Mouse (Mus musculus): ENCODE results near the gene Nin. TPM values are rescaled to one million over a fixed set of nuclear protein-coding genes. Genes with fewer than 3 reads are reported as not detected.

The Nin gene
- total and polyA plus RNA-seq, 2 experiments from 2014 or later = 7.9 to 25.8 TPM

DNA sequence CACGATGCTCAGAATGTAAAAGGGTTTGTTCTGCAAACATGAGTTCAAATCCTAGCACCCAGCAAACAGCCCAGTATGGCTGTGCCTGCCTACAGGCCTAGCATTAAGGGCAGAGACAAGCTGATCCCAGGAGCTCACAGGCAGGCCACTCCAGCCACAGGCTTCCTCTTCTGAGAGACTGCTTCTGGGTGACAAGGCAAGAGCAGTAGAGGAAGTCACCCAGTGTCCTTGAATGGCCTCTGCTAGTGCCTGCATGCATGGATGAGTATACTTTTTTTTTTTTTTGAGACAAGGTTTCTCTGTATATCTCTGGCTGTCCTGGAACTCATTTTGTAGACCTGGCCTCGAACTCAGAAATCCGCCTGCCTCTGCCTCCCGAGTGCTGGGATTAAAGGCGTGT lies 27.0 kb upstream of the Nin start:
- H3K4me1 ChIP-seq (ENCODE audit: insufficient read depth, low read length) = no peaks in the 10 kb centered on the region; the same call in 1 of the 2 replicates
- 92% methylated on average over 5 of the region's 5 CpGs for WGBS
- H3K9me3 ChIP-seq (ENCODE audit: low read length) = no peaks in the 10 kb centered on the region
- no peak overlapping the region for H3K27ac ChIP-seq (ENCODE audit: low read depth, low read length)
- no peaks in the 10 kb centered on the region for H3K27me3 ChIP-seq (ENCODE audit: insufficient read depth, low read length)
- H3K4me2 ChIP-seq (ENCODE audit: low read depth, low read length, poor library complexity, severe bottlenecking) = no peak overlapping the region
- H3K36me3 ChIP-seq (ENCODE audit: insufficient read depth, low read length) = no peaks in the 10 kb centered on the region
- no peak overlapping the region for H3K9ac ChIP-seq (replicated peaks; ENCODE audit: low read length, poor library complexity, severe bottlenecking)
- TF ChIP-seq CTCF (IDR thresholded peaks at IDR 0.05) = no peak
- DNase-seq (ENCODE audit: low spot score) (no peak), ATAC-seq (ENCODE audit: low FRiP score) (no peak)
- no peak overlapping the region for H3K4me3 ChIP-seq (ENCODE audit: low read depth, low read length)

DNA sequence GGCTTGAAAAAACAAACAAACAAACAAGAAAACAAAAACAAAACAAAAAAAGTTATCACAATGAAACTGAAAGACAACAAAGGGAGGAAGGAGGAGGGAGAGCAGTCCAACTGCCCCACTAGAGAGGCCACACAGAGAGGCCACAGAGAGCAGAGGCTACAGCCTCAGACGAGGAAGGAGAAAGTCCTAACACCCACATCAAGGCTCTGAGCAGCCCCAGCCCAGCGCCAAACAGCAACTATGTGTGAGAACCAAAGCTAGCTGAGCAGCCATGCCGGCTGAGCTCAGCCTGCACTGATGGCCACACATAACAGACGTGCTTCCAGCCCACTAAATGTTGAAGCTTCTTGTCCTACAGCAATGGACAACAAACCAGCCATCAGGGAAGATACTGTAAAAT lies 26.4 kb upstream of the Nin start:
- Histone ChIP-seq H3K27ac (ENCODE audit: low read depth, low read length) (no peak overlapping the region), H3K9ac (replicated peaks; ENCODE audit: low read length, poor library complexity, severe bottlenecking) (no peak overlapping the region), H3K4me1 (ENCODE audit: insufficient read depth, low read length) (no peaks in the 10 kb centered on the region; the same call in 1 of the 2 replicates), H3K4me3 (ENCODE audit: low read depth, low read length) (no peak overlapping the region), H3K9me3 (ENCODE audit: low read length) (no peaks in the 10 kb centered on the region), H3K4me2 (ENCODE audit: low read depth, low read length, poor library complexity, severe bottlenecking) (no peak overlapping the region), H3K36me3 (ENCODE audit: insufficient read depth, low read length) (no peaks in the 10 kb centered on the region), H3K27me3 (ENCODE audit: insufficient read depth, low read length) (no peaks in the 10 kb centered on the region)
- 74% methylated on average over 4 of the region's 4 CpGs for WGBS
- no peak for TF ChIP-seq CTCF (IDR thresholded peaks at IDR 0.05)
- ATAC-seq (ENCODE audit: low FRiP score) (no peak), DNase-seq (ENCODE audit: low spot score) (no peak)

DNA sequence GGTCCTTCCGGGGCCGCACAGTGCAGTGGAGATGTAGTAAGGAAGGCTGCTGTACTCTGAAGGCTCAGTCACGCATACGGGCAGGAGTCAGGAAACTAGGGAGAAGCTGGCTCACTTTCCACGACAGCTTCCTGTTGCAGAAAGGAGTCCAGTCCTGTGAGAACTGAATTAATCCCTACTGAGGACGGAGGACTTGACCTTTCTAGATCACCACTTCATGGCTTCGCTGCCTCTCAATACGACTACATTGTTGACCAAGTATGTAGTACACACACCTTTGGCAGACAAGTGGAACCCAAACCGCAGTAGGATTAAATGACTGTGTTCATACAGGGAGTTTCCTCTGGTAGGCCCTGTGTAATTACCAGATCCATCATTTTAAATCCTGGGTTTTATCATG lies 24.1 kb upstream of the Nin start:
- DNase-seq (ENCODE audit: low spot score) = no peak
- Histone ChIP-seq H3K4me2 (ENCODE audit: low read depth, low read length, poor library complexity, severe bottlenecking) (no peak overlapping the region), H3K36me3 (ENCODE audit: insufficient read depth, low read length) (no peaks in the 10 kb centered on the region), H3K9ac (replicated peaks; ENCODE audit: low read length, poor library complexity, severe bottlenecking) (no peak overlapping the region), H3K4me1 (ENCODE audit: insufficient read depth, low read length) (no peaks in the 10 kb centered on the region; the same call in 1 of the 2 replicates), H3K27ac (ENCODE audit: low read depth, low read length) (no peak overlapping the region), H3K9me3 (ENCODE audit: low read length) (no peaks in the 10 kb centered on the region), H3K4me3 (ENCODE audit: low read depth, low read length) (no peak overlapping the region), H3K27me3 (ENCODE audit: insufficient read depth, low read length) (no peaks in the 10 kb centered on the region)
- WGBS = 77% methylated on average over 9 of the region's 9 CpGs
- no peak for ATAC-seq (ENCODE audit: low FRiP score)
- TF ChIP-seq CTCF (IDR thresholded peaks at IDR 0.05) = no peak

DNA sequence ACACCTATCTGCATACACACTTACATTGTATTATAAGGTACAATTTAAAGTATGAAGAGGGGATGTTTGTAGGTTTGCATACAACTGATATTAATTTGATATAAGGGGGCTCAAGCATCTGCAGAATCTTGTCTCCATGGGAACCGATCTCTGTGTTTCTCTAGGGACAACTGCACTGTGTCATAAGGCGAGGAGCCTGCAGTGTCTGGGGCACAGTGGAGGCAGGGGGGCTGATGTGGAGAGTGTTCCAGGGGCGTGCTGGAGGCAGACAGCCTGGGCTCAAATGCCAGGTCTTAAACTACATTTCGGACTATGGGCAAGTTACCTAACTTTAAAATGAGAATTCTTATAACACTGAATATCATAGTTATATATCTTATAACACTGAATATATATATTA lies 23.6 kb upstream of the Nin start:
- WGBS = 58% methylated on average over 4 of the region's 4 CpGs
- H3K36me3 ChIP-seq (ENCODE audit: insufficient read depth, low read length) = no peaks in the 10 kb centered on the region
- H3K27me3 ChIP-seq (ENCODE audit: insufficient read depth, low read length) = no peaks in the 10 kb centered on the region
- no peak for ATAC-seq (ENCODE audit: low FRiP score)
- H3K9me3 ChIP-seq (ENCODE audit: low read length) = no peaks in the 10 kb centered on the region
- H3K9ac ChIP-seq (replicated peaks; ENCODE audit: low read length, poor library complexity, severe bottlenecking) = no peak overlapping the region
- no peak overlapping the region for H3K27ac ChIP-seq (ENCODE audit: low read depth, low read length)
- H3K4me3 ChIP-seq (ENCODE audit: low read depth, low read length) = no peak overlapping the region
- no peaks in the 10 kb centered on the region; the same call in 1 of the 2 replicates for H3K4me1 ChIP-seq (ENCODE audit: insufficient read depth, low read length)
- no peak for DNase-seq (ENCODE audit: low spot score)
- no peak overlapping the region for H3K4me2 ChIP-seq (ENCODE audit: low read depth, low read length, poor library complexity, severe bottlenecking)
- TF ChIP-seq CTCF (IDR thresholded peaks at IDR 0.05) = no peak

DNA sequence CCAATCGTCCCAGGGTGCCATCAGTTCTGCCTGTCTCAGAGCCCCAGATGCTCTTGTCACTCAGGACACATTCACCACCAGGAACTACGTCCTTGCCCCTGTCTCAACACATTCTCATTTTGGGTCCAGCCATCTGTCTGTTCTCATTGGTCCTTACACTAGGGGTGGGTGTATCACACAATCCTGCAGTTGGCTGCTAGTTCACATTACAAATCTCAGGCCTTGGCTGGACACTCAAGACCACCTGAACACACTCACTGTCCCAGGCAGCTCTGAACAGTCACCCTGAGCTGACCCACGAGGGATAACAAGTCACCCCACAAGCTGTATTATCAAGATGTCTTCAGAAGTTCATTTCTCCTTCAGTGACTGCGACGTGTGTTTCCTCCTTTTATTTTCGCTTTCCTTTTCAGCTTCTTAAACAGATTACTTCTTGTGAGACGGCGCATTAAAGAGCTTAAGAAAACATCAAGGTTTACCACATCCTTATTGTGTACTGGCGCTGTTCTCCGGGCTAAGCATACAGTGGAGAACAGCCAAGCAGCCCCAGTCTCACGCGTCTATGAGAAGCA lies 22.8 kb upstream of the Nin start:
- DNase-seq (ENCODE audit: low spot score) (no peak), ATAC-seq (ENCODE audit: low FRiP score) (no peak)
- no peaks in the 10 kb centered on the region for H3K27me3 ChIP-seq (ENCODE audit: insufficient read depth, low read length)
- no peaks in the 10 kb centered on the region for H3K9me3 ChIP-seq (ENCODE audit: low read length)
- WGBS = 38% methylated on average over 12 of the region's 12 CpGs
- no peaks in the 10 kb centered on the region for H3K36me3 ChIP-seq (ENCODE audit: insufficient read depth, low read length)
- H3K4me3 ChIP-seq (ENCODE audit: low read depth, low read length) = no peak overlapping the region
- H3K4me1 ChIP-seq (ENCODE audit: insufficient read depth, low read length) = no peaks in the 10 kb centered on the region; the same call in 1 of the 2 replicates
- no peak overlapping the region for H3K4me2 ChIP-seq (ENCODE audit: low read depth, low read length, poor library complexity, severe bottlenecking)
- H3K27ac ChIP-seq (ENCODE audit: low read depth, low read length) = no peak overlapping the region
- TF ChIP-seq CTCF (IDR thresholded peaks at IDR 0.05) = no peak
- no peak overlapping the region for H3K9ac ChIP-seq (replicated peaks; ENCODE audit: low read length, poor library complexity, severe bottlenecking)

DNA sequence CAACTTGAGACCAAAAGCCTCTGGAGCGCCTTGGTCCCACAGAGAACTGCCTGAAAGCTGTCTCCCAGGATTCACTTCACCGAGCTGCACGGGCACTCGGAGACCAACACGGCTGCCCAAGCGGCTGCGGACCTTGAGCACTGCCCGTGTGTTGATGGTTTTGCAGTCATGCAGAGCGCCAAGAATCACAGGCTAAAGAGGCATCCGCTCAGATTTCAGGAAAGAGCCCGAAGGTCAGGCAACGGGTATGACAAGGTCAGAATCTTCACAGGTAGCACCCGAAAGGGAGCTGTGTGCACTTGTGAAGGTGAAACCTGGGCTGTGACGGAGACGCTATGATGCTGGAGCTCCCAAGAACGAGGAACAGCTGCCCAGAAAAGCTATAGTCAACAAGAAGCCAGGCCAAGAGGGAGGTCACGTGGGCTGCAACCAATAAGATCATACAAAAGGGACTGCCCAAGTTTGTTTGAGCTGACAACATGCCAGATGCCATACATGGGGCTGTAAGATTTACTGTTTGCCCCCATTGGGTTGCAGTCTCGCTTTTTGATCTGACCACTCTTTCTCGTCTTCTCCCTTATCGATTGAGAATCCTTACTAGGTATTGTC lies 21.2 kb upstream of the Nin start:
- no peak for TF ChIP-seq CTCF (IDR thresholded peaks at IDR 0.05)
- H3K9me3 ChIP-seq (ENCODE audit: low read length) = no peaks in the 10 kb centered on the region
- no peak overlapping the region for H3K4me3 ChIP-seq (ENCODE audit: low read depth, low read length)
- no peaks in the 10 kb centered on the region for H3K27me3 ChIP-seq (ENCODE audit: insufficient read depth, low read length)
- no peaks in the 10 kb centered on the region; the same call in 1 of the 2 replicates for H3K4me1 ChIP-seq (ENCODE audit: insufficient read depth, low read length)
- ATAC-seq (ENCODE audit: low FRiP score) (no peak), DNase-seq (ENCODE audit: low spot score) (no peak)
- no peaks in the 10 kb centered on the region for H3K36me3 ChIP-seq (ENCODE audit: insufficient read depth, low read length)
- H3K9ac ChIP-seq (replicated peaks; ENCODE audit: low read length, poor library complexity, severe bottlenecking) = no peak overlapping the region
- 92% methylated on average over 20 of the region's 20 CpGs for WGBS
- no peak overlapping the region for H3K4me2 ChIP-seq (ENCODE audit: low read depth, low read length, poor library complexity, severe bottlenecking)
- H3K27ac ChIP-seq (ENCODE audit: low read depth, low read length) = no peak overlapping the region

Data from midbrain, postnatal 0 days (tissue).